Mouse (Mus musculus): ENCODE data around the gene Fam221b. TPM values are rescaled to one million over a fixed set of nuclear protein-coding genes. Genes with fewer than 3 reads are reported as not detected.

Fam221b gene
- polyA plus RNA-seq, 1 experiment = 0.04 TPM

GRCm38 (mm10) chr4:43695249-43695671, 26.3 kb upstream of the Fam221b start:
- TF ChIP-seq CTCF (IDR thresholded peaks at IDR 0.05; ENCODE audit: insufficient read depth, low read length) = no peak
- peak; percentile 59; the same call in 1 of the 2 replicates for TF ChIP-seq POLR2A (IDR thresholded peaks at IDR 0.05; ENCODE audit: borderline replicate concordance, extremely low read depth, low read depth, low read length)
- peaks cover 2% of the 10 kb centered on the region; the same call in 1 of the 2 replicates for H3K4me1 ChIP-seq (ENCODE audit: control insufficient read depth, insufficient read depth, low read length)
- 24% methylated on average over 9 of the region's 9 CpGs for WGBS
- peak; percentile 54 for DNase-seq
- H3K4me3 ChIP-seq (replicated peaks; ENCODE audit: extremely low read depth, low read depth, low read length) = no peak overlapping the region

DNA sequence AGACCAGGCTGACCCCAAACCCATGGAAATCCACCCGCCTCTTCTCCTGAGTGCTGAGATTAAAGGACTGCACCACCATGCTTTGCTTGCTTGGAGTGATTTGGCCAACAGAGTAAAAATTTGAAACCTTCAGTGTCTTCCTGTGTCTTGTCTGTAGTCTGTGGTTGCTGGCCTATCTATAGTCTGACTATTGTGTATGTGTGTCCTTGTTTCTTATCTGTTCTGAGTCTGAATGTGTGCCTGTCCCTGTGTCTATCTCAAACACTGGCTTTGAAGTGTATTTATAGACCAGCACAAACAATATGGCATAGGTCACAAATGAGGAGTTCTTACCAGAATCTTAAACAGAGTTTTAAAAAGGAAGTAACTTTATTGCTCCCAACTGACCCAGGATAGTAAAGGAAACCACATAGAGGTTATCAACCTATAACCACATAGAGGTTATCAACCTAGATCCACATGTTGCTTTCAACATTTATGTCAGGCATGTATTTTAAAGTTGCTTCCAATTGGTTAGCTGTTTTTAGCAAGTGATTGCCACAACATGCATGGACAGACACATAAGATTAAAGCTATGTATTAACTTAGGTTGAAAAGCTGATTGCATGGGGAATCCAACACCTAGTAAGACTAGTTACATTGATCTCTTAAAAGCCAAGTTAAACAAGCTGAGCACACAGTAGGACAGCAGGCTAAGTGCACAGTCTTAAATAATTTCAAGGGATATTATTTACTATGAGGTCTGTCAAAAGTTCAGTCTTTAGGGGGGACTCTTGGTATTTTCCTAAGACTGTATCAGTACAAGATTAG, 25.7 kb upstream of the Fam221b start:
- Histone ChIP-seq H3K4me3 (replicated peaks; ENCODE audit: extremely low read depth, low read depth, low read length) (no peak overlapping the region), H3K4me1 (ENCODE audit: control insufficient read depth, insufficient read depth, low read length) (peaks cover 2% of the 10 kb centered on the region; the same call in 1 of the 2 replicates)
- TF ChIP-seq POLR2A (IDR thresholded peaks at IDR 0.05; ENCODE audit: borderline replicate concordance, extremely low read depth, low read depth, low read length) = no peak
- TF ChIP-seq CTCF (IDR thresholded peaks at IDR 0.05; ENCODE audit: insufficient read depth, low read length) = no peak
- 89% methylated on average over 1 of the region's 1 CpGs for WGBS
- DNase-seq = no peak

DNA sequence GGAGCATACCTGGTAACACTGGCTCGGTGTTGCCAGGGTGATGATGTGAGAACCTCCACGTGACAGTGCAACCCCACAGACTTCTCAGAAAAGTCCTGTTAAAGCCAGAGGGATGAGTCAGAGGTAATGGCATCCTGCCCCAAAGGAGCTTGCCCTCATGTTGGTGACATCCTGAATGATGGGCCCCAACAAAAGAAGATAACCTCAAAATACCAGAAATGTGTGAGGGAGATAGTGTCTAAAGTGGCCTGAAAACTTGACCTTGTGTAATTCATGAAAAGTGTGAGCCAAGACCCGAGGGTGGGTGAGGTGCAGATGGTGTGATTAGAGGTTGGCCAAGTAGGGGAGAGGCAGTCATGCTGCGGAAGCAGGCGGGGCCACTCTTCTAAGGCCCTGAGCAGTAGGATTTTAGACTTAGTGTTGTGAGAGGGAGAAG, 24.9 kb upstream of the Fam221b start:
- Histone ChIP-seq H3K4me1 (ENCODE audit: control insufficient read depth, insufficient read depth, low read length) (peaks cover 2% of the 10 kb centered on the region; the same call in 1 of the 2 replicates), H3K4me3 (replicated peaks; ENCODE audit: extremely low read depth, low read depth, low read length) (no peak overlapping the region)
- 39% methylated on average over 5 of the region's 5 CpGs for WGBS
- TF ChIP-seq POLR2A (IDR thresholded peaks at IDR 0.05; ENCODE audit: borderline replicate concordance, extremely low read depth, low read depth, low read length) (no peak), CTCF (IDR thresholded peaks at IDR 0.05; ENCODE audit: insufficient read depth, low read length) (no peak)
- no peak for DNase-seq

- Histone ChIP-seq H3K4me3 (replicated peaks; ENCODE audit: extremely low read depth, low read depth, low read length) (no peak overlapping the region), H3K4me1 (ENCODE audit: control insufficient read depth, insufficient read depth, low read length) (peaks cover 2% of the 10 kb centered on the region; the same call in 1 of the 2 replicates)
- DNase-seq = no peak
- TF ChIP-seq CTCF (IDR thresholded peaks at IDR 0.05; ENCODE audit: insufficient read depth, low read length) (no peak), POLR2A (IDR thresholded peaks at IDR 0.05; ENCODE audit: borderline replicate concordance, extremely low read depth, low read depth, low read length) (no peak)
- WGBS = 61% methylated on average over 5 of the region's 5 CpGs
Observed at GRCm38 (mm10) chr4:43691026-43691425, 22.1 kb upstream of the Fam221b start.

DNA sequence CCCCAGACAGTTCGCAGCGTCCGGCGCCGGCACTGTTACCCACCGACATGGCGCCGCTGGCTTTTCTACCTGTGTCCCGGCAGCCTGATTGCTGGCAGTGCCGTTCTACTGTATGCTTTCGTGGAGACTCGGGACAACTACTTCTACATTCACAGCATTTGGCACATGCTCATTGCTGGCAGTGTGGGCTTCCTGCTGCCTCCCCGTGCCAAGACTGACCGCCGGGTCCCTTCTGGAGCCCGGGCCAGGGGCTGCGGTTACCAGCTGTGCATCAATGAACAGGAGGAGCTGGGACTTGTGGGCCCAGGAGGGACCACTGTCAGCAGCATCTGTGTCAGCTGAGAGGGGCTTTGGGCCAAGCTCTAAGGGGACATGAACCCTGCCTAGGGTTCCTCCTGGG, 21.1 kb upstream of the Fam221b start:
- 95% methylated on average over 17 of the region's 17 CpGs for WGBS
- TF ChIP-seq POLR2A (IDR thresholded peaks at IDR 0.05; ENCODE audit: borderline replicate concordance, extremely low read depth, low read depth, low read length) = no peak
- TF ChIP-seq CTCF (IDR thresholded peaks at IDR 0.05; ENCODE audit: insufficient read depth, low read length) = no peak
- no peak overlapping the region for H3K4me3 ChIP-seq (replicated peaks; ENCODE audit: extremely low read depth, low read depth, low read length)
- H3K4me1 ChIP-seq (ENCODE audit: control insufficient read depth, insufficient read depth, low read length) = peaks cover 2% of the 10 kb centered on the region; the same call in 1 of the 2 replicates
- DNase-seq = no peak

- Histone ChIP-seq H3K4me3 (replicated peaks; ENCODE audit: extremely low read depth, low read depth, low read length) (no peak overlapping the region), H3K4me1 (ENCODE audit: control insufficient read depth, insufficient read depth, low read length) (no peaks in the 10 kb centered on the region)
- WGBS = 80% methylated on average over 7 of the region's 7 CpGs
- DNase-seq = no peak
- TF ChIP-seq CTCF (IDR thresholded peaks at IDR 0.05; ENCODE audit: insufficient read depth, low read length) (no peak), POLR2A (IDR thresholded peaks at IDR 0.05; ENCODE audit: borderline replicate concordance, extremely low read depth, low read depth, low read length) (no peak)
Observed at GRCm38 (mm10) chr4:43679416-43680043, 10.6 kb upstream of the Fam221b start.

GRCm38 (mm10) chr4:43678541-43678940, 9.6 kb upstream of the Fam221b start:
- WGBS = 91% methylated on average over 6 of the region's 6 CpGs

DNA sequence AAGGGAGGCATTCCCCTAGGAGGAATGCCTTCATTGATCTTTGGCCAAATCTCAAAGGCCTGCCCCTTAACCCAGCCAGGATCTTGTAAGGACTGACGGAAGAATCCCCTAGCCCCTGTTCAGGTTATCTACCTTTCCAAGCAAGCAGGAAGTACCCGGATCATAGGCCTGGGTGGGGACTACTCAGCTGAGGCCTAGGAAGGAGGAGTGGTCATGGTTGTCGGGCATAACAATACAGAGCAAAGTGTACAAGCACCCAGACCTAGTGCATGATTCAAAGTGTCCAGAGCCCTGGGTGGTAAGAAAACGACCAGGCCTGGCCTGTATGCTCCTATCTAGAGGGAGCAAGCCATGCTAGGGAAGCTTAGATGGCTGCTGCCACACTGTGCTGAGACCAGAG, 6.7 kb upstream of the Fam221b start:
- Histone ChIP-seq H3K4me1 (ENCODE audit: control insufficient read depth, insufficient read depth, low read length) (no peaks in the 10 kb centered on the region), H3K4me3 (replicated peaks; ENCODE audit: extremely low read depth, low read depth, low read length) (no peak overlapping the region)
- 67% methylated on average over 4 of the region's 4 CpGs for WGBS
- DNase-seq = no peak
- TF ChIP-seq CTCF (IDR thresholded peaks at IDR 0.05; ENCODE audit: insufficient read depth, low read length) = no peak
- TF ChIP-seq POLR2A (IDR thresholded peaks at IDR 0.05; ENCODE audit: borderline replicate concordance, extremely low read depth, low read depth, low read length) = no peak

More at GRCm38 (mm10) chr4:43678541-43678940, 9.6 kb upstream of the Fam221b start:
- no peak for TF ChIP-seq POLR2A (IDR thresholded peaks at IDR 0.05; ENCODE audit: borderline replicate concordance, extremely low read depth, low read depth, low read length)
- no peak for TF ChIP-seq CTCF (IDR thresholded peaks at IDR 0.05; ENCODE audit: insufficient read depth, low read length)
- H3K4me1 ChIP-seq (ENCODE audit: control insufficient read depth, insufficient read depth, low read length) = no peaks in the 10 kb centered on the region
- DNase-seq = no peak
- no peak overlapping the region for H3K4me3 ChIP-seq (replicated peaks; ENCODE audit: extremely low read depth, low read depth, low read length)

GRCm38 (mm10) chr4:43674974-43675373, 6.0 kb upstream of the Fam221b start:
- no peak for DNase-seq
- TF ChIP-seq CTCF (IDR thresholded peaks at IDR 0.05; ENCODE audit: insufficient read depth, low read length) (no peak), POLR2A (IDR thresholded peaks at IDR 0.05; ENCODE audit: borderline replicate concordance, extremely low read depth, low read depth, low read length) (no peak)
- no peak overlapping the region for H3K4me3 ChIP-seq (replicated peaks; ENCODE audit: extremely low read depth, low read depth, low read length)
- WGBS = 80% methylated on average over 5 of the region's 5 CpGs
- H3K4me1 ChIP-seq (ENCODE audit: control insufficient read depth, insufficient read depth, low read length) = no peaks in the 10 kb centered on the region

Data from lung, adult 2 months (tissue).